Mouse (Mus musculus): Measurements from ENCODE around the gene Scfd2. TPM values are rescaled to one million over a fixed set of nuclear protein-coding genes. Genes with fewer than 3 reads are reported as not detected.

Scfd2 gene
- total RNA-seq, 2 experiments from 2014 or later: 20.1 to 21.1 TPM

- no peak for DNase-seq (ENCODE audit: low spot score in 2 of 2)
Observed at GRCm38 (mm10) chr5:74281480-74281879, 250.1 kb downstream of the Scfd2 start.

- DNase-seq (ENCODE audit: low spot score in 2 of 2): no peak
Observed at GRCm38 (mm10) chr5:74279673-74280072, 251.9 kb downstream of the Scfd2 start.

- no peak for DNase-seq (ENCODE audit: low spot score in 2 of 2)
Observed at GRCm38 (mm10) chr5:74278428-74278827, 253.1 kb downstream of the Scfd2 start.

DNA sequence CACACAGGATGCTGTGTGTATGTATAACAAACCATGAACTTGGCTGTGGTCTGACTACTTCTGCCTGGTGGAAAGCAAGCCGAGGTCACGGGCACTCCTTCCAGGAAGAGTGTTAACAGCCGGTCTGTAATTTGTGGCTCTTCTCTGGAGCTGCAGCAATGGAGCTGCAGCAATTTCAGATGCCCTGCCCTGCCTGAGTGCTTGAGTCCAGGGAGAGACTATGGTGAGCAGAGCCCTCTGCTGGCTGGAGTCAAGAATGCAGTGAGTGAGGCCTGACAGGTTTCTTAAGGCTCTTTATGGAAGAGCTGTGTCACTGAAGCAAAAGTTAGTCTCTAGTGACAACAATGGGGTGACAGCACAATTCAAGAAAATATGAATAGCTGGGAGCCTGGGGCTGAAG lies 253.8 kb downstream of the Scfd2 start:
- DNase-seq (ENCODE audit: low spot score in 2 of 2): peak; percentile 56 to 78

- no peak for DNase-seq (ENCODE audit: low spot score in 2 of 2)
Observed at GRCm38 (mm10) chr5:74277216-74277615, 254.3 kb downstream of the Scfd2 start.

GRCm38 (mm10) chr5:74273313-74273712 lies 258.2 kb downstream of the Scfd2 start:
- DNase-seq (ENCODE audit: low spot score in 2 of 2): no peak

DNA sequence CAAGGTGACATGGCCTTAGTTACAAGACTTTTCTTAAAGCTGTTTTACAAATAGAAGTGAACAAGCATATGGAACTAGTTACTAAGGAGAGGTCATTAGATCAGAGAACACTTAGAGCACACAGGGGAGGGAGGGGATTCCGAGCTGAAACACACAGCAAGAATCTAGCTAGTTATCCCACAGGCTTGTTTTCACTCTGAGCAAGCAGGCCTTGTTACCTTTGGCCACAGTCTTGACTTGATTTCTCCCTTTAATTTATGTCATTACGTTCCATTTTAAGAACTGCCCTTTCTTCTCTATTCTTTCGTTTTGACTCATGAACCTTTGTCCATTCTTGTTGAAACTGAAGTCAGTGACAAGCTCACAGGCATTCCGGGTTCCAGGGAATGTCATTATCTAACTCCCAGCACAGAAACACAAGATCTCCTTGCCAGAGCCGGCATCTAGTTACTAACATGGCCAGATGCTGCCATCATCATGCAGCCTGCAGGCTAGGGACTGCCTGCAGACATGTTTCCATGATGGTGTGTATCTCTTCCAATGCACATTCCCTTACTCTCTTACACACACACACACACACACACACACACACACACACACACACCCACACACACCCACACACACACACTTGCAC lies 263.7 kb downstream of the Scfd2 start:
- DNase-seq (ENCODE audit: low spot score in 2 of 2): no peak

DNA sequence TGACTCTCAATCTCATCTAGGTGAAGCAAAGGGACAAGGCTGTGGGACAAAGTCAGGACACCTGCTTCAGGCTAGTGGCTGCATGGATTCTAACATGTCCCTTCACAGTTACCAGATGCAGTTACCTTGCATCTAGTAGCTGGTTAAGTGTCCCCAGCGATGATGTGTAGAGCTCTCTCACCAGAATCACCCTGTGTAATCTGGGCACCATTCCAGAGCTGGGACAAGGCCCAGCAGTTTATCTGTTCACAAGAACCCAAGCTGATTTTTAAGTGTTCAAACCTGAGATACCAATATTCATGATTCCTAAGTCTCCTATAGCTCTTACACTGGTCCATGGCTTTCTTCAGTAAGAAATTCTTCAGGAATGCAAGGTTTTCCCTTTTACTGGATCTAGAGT lies 264.4 kb downstream of the Scfd2 start:
- no peak for DNase-seq (ENCODE audit: low spot score in 2 of 2)

- DNase-seq (ENCODE audit: low spot score in 2 of 2): no peak
Observed at GRCm38 (mm10) chr5:74266476-74266819, 265.1 kb downstream of the Scfd2 start.

GRCm38 (mm10) chr5:74265601-74266475 lies 265.7 kb downstream of the Scfd2 start:
- no peak for DNase-seq (ENCODE audit: low spot score in 2 of 2)

DNA sequence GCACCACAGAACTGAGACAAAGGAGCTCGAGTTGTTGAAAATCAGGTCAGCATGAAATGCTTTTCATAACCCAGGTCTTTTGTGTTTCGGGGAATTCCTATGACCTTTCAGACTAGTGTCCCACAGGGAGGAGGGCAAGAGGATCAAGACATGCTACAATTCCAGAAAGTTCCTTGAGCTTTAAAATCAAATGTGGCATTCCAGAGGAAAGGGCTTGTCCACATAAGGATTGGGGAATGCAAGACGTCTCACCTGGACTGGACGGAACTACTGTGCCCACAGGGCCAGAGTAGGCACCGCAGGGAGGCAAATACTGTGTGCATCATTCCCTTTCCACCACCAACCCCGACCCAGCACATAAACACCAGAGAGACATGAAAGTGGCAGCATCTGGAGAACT lies 266.4 kb downstream of the Scfd2 start:
- DNase-seq (ENCODE audit: low spot score in 2 of 2): no peak

- no peak for DNase-seq (ENCODE audit: low spot score in 2 of 2)
Observed at GRCm38 (mm10) chr5:74264541-74264940, 267.0 kb downstream of the Scfd2 start.

- no peak for DNase-seq (ENCODE audit: low spot score in 2 of 2)
Observed at GRCm38 (mm10) chr5:74261016-74261415, 270.5 kb downstream of the Scfd2 start.

DNA sequence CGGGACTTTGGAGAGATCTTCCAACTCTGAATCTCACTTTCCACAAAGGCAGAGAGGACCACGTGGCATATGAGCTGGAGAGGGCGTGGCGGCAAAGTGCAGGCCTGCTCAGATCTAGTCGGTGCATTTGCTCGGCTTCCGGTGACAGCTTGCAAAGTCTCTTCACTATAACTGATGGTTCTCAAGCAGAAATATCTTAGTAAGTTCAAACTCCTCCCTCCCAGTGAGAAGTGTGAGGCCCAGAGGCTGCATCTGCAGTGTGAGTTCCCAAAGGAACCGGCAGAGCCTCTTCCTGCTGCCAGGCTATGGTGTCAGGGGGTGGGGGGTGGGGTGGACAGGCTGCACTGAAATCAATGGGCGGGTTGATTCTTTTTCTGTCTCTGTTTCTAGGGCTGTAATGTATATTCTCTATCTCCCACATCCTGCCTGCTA lies 271.2 kb downstream of the Scfd2 start:
- no peak for DNase-seq (ENCODE audit: low spot score in 2 of 2)

- no peak for DNase-seq (ENCODE audit: low spot score in 2 of 2)
Observed at GRCm38 (mm10) chr5:74256705-74257104, 274.9 kb downstream of the Scfd2 start.

GRCm38 (mm10) chr5:74254996-74255395 lies 276.6 kb downstream of the Scfd2 start:
- DNase-seq (ENCODE audit: low spot score in 2 of 2): no peak

- no peak for DNase-seq (ENCODE audit: low spot score in 2 of 2)
Observed at GRCm38 (mm10) chr5:74253724-74254328, 277.7 kb downstream of the Scfd2 start.

DNA sequence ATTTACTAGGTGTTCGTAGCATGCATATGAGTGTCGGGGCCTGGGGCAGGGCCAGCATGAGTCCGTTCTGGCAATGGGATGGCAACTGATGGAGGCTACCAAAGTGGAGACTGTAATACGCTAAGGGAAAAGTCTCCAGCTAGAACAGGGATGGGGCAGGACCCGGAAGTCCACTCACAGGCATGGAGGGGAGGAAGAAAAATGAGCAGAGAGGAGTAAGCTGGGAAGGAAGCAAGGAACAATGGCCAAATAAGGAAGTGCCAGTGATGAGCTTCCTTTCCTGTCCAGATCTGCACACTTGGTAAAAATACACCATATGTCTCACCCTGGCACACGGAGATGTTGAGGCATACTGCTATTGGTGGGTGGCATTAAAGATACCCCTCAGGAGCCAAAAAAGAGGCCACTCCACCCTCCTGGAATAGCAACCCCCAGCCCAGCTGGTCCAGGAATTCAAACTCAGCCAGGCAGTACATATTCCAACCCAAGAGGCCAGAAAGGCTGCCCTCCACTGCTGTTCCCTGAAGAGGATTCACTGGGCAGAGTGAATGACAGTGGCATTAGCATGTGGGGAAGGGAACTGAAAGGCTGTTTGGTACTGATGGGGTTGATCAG lies 278.8 kb downstream of the Scfd2 start:
- DNase-seq (ENCODE audit: low spot score in 2 of 2): no peak

DNA sequence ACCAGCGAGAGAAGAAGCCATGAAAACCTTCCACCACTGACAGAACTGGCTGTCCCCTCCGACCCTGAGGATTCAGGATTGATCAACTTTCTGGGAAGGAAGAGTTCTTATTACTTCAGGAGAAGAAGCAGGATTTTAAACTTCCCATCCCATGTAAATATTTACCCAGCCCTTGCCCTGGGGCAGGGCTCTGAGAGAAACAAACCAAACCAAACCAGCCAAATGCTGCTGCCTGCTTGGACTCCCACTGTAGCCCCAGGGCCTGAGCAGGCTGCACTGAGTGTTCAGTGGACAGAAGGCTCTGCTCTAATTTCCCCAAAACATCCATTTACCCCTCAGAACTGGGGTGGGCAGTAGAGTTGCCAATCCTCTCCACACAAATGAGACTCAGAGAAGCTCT lies 280.6 kb downstream of the Scfd2 start:
- no peak for DNase-seq (ENCODE audit: low spot score in 2 of 2)

GRCm38 (mm10) chr5:74250308-74250707 lies 281.3 kb downstream of the Scfd2 start:
- no peak for DNase-seq (ENCODE audit: low spot score in 2 of 2)

- no peak for DNase-seq (ENCODE audit: low spot score in 2 of 2)
Observed at GRCm38 (mm10) chr5:74249794-74250193, 281.8 kb downstream of the Scfd2 start.

- DNase-seq (ENCODE audit: low spot score in 2 of 2): no peak
Observed at GRCm38 (mm10) chr5:74246971-74247370, 284.6 kb downstream of the Scfd2 start.
